Mouse (Mus musculus) myocyte (in vitro differentiated cells): ENCODE results near the gene Aldh16a1.

ENCODE experiments used
- CEBPB ChIP-seq: IDR thresholded peaks from 2 replicates; pipeline ENCODE4 v1.6.1; 2011; ENCODE audit warnings: mild to moderate bottlenecking, moderate library complexity; ENCODE audit not compliant: poor library complexity, insufficient read depth, severe bottlenecking
- E2F4 ChIP-seq: IDR thresholded peaks from one replicate; pipeline ENCODE4 v1.6.1; 2011; ENCODE audit warnings: mild to moderate bottlenecking, control low read depth, moderate library complexity; ENCODE audit not compliant: insufficient read depth
- MAX ChIP-seq: IDR thresholded peaks from one replicate; pipeline ENCODE4 v1.6.1; 2011; ENCODE audit warnings: low read depth, mild to moderate bottlenecking, control low read depth
- POLR2A ChIP-seq: IDR thresholded peaks from one replicate; pipeline ENCODE4 v1.6.1; 2011; ENCODE audit warnings: low read depth, mild to moderate bottlenecking, control low read depth, moderate library complexity; ENCODE audit not compliant: insufficient read length
- POLR2AphosphoS2 ChIP-seq: IDR thresholded peaks from one replicate; pipeline ENCODE4 v1.6.1; 2011; ENCODE audit warnings: low read depth, control low read depth; ENCODE audit not compliant: insufficient read length
- REST ChIP-seq: IDR thresholded peaks from one replicate; pipeline ENCODE4 v1.6.1; 2011; ENCODE audit warnings: mild to moderate bottlenecking, control low read depth, moderate library complexity; ENCODE audit not compliant: insufficient read depth, insufficient read length
- USF1 ChIP-seq: IDR thresholded peaks from one replicate; pipeline ENCODE4 v1.6.1; 2011; ENCODE audit warnings: low read depth, mild to moderate bottlenecking, control low read depth, moderate library complexity

- TF ChIP-seq POLR2A = no peak
- TF ChIP-seq POLR2AphosphoS2 = no peak
- no peak for TF ChIP-seq MAX
- no peak for TF ChIP-seq E2F4
- TF ChIP-seq CEBPB = no peak
- TF ChIP-seq USF1 = no peak
- no peak for TF ChIP-seq REST
Observed at GRCm38 (mm10) chr7:45145460-45145859, 8.9 kb downstream of the Aldh16a1 start.
